Mouse (Mus musculus) limb, embryonic 12.5 days (tissue): ENCODE results near the gene Creb5. TPM values are rescaled to one million over a fixed set of nuclear protein-coding genes. Genes with fewer than 3 reads are reported as not detected.
A peak's percentile ranks its signal among the peaks of the same experiment; 100 is the strongest.

Experiments used
- ATAC-seq: fragments of 200-750 bp; cut with Nextera tagmentation; 2 replicates; pipeline ENCODE4 v1.8.0; 2017; ENCODE audit warnings: low read depth, moderate TSS enrichment; ENCODE audit not compliant: insufficient number of reproducible peaks, insufficient read depth, low FRiP score, low TSS enrichment
- H3K27ac ChIP-seq: fragments of 300-500 bp; sonication (generic); 2 replicates; pipeline ENCODE4 v1.5.1; 2016; ENCODE audit warnings: mild to moderate bottlenecking, moderate library complexity
- H3K27me3 ChIP-seq: fragments of 300-500 bp; sonication (generic); 2 replicates; pipeline ENCODE4 v1.6.1; 2016; ENCODE audit warnings: mild to moderate bottlenecking, moderate library complexity
- H3K36me3 ChIP-seq: fragments of 300-500 bp; sonication (generic); 2 replicates; pipeline ENCODE4 v1.6.1; 2016; ENCODE audit warnings: mild to moderate bottlenecking, moderate library complexity
- H3K4me1 ChIP-seq: fragments of 300-500 bp; sonication (generic); replicated peaks from 2 replicates; pipeline ENCODE4 v1.6.1; 2016
- H3K4me2 ChIP-seq: fragments of 300-500 bp; sonication (generic); 2 replicates; pipeline ENCODE4 v1.6.1; 2016; ENCODE audit warnings: mild to moderate bottlenecking, moderate library complexity
- H3K4me3 ChIP-seq: fragments of 300-500 bp; sonication (generic); replicated peaks from 2 replicates; pipeline ENCODE4 v1.5.1; 2016; ENCODE audit warnings: mild to moderate bottlenecking
- H3K9ac ChIP-seq: fragments of 300-500 bp; sonication (generic); replicated peaks from 2 replicates; pipeline ENCODE4 v1.6.1; 2016; ENCODE audit warnings: mild to moderate bottlenecking, moderate library complexity
- H3K9me3 ChIP-seq: fragments of 300-500 bp; sonication (generic); 2 replicates; pipeline ENCODE4 v1.6.1; 2016; ENCODE audit warnings: mild to moderate bottlenecking, moderate library complexity
- WGBS: fragments of 180-500 bp; shearing (Covaris S2); methylation state at CpG from one replicate; pipeline ENCODE4 v1.1.7; 2016; 5-methylcytosine and 5-hydroxymethylcytosine counted together
- polyA plus RNA-seq: library from polyadenylated mRNA; unstranded; fragments of >200 nt; fragmentation: Nextera tagmentation; extraction: Ambion mirVana; gene quantifications from 2 replicates; pipeline ENCODE4 v1.2.1, GENCODE M21; 2016

Gene Creb5
- polyA plus RNA-seq, 1 experiment from 2014 or later = 84.2 TPM

GRCm38 (mm10) chr6:53461775-53462770 lies 175.0 kb downstream of the Creb5 start:
- Histone ChIP-seq H3K27ac (peak overlapping the region; percentile 84), H3K4me1 (peaks cover 54% of the 10 kb centered on the region), H3K4me3 (no peak overlapping the region), H3K9me3 (no peaks in the 10 kb centered on the region), H3K27me3 (no peaks in the 10 kb centered on the region), H3K9ac (no peak overlapping the region), H3K36me3 (no peaks in the 10 kb centered on the region), H3K4me2 (no peak overlapping the region)
- 48% methylated on average over 12 of the region's 12 CpGs for WGBS
- no peak for ATAC-seq

- Histone ChIP-seq H3K36me3 (no peaks in the 10 kb centered on the region), H3K27me3 (no peaks in the 10 kb centered on the region), H3K9me3 (no peaks in the 10 kb centered on the region), H3K4me1 (peaks cover 50% of the 10 kb centered on the region), H3K27ac (peak overlapping the region; percentile 84), H3K4me3 (no peak overlapping the region), H3K4me2 (no peak overlapping the region), H3K9ac (no peak overlapping the region)
- WGBS = 55% methylated on average over 7 of the region's 7 CpGs
- no peak for ATAC-seq
Observed at GRCm38 (mm10) chr6:53462802-53463201, 175.7 kb downstream of the Creb5 start.

GRCm38 (mm10) chr6:53463261-53463813 lies 176.3 kb downstream of the Creb5 start:
- ATAC-seq = no peak
- Histone ChIP-seq H3K4me2 (no peak overlapping the region), H3K27ac (peak overlapping the region; percentile 84; the same call in 1 of the 2 replicates), H3K27me3 (no peaks in the 10 kb centered on the region), H3K4me1 (peaks cover 45% of the 10 kb centered on the region), H3K9ac (no peak overlapping the region), H3K4me3 (no peak overlapping the region), H3K9me3 (no peaks in the 10 kb centered on the region), H3K36me3 (no peaks in the 10 kb centered on the region)
- 61% methylated on average over 6 of the region's 6 CpGs for WGBS

- no peak overlapping the region for H3K9ac ChIP-seq
- no peak overlapping the region for H3K4me3 ChIP-seq
- H3K36me3 ChIP-seq = no peaks in the 10 kb centered on the region
- peak; percentile 68; the same call in 1 of the 2 replicates for ATAC-seq
- peak overlapping the region; percentile 84 for H3K27ac ChIP-seq
- H3K27me3 ChIP-seq = no peaks in the 10 kb centered on the region
- 14% methylated on average over 4 of the region's 4 CpGs for WGBS
- peaks cover 45% of the 10 kb centered on the region for H3K4me1 ChIP-seq
- H3K9me3 ChIP-seq = no peaks in the 10 kb centered on the region
- H3K4me2 ChIP-seq = 0 out of 2 replicates have a peak overlapping the region, but pooled peaks have one; percentile 19
Observed at GRCm38 (mm10) chr6:53469204-53469603, 182.1 kb downstream of the Creb5 start.

GRCm38 (mm10) chr6:53469703-53470102 lies 182.6 kb downstream of the Creb5 start:
- H3K9ac ChIP-seq = no peak overlapping the region
- peaks cover 45% of the 10 kb centered on the region for H3K4me1 ChIP-seq
- WGBS = 28% methylated on average over 2 of the region's 2 CpGs
- ATAC-seq = peak; percentile 32; the same call in 1 of the 2 replicates
- 0 out of 2 replicates have a peak overlapping the region, but pooled peaks have one; percentile 19 for H3K4me2 ChIP-seq
- no peak overlapping the region for H3K4me3 ChIP-seq
- no peaks in the 10 kb centered on the region for H3K27me3 ChIP-seq
- peak overlapping the region; percentile 81 for H3K27ac ChIP-seq
- H3K36me3 ChIP-seq = no peaks in the 10 kb centered on the region
- H3K9me3 ChIP-seq = no peaks in the 10 kb centered on the region

GRCm38 (mm10) chr6:53470559-53470958 lies 183.5 kb downstream of the Creb5 start:
- ATAC-seq = no peak

GRCm38 (mm10) chr6:53470999-53471591 lies 184.0 kb downstream of the Creb5 start:
- Histone ChIP-seq H3K9me3 (no peaks in the 10 kb centered on the region), H3K9ac (0 out of 2 replicates have a peak overlapping the region, but pooled peaks have one; percentile 18), H3K4me3 (no peak overlapping the region), H3K4me2 (peak overlapping the region; percentile 20), H3K36me3 (no peaks in the 10 kb centered on the region), H3K27ac (peak overlapping the region; percentile 81), H3K27me3 (no peaks in the 10 kb centered on the region), H3K4me1 (peaks cover 45% of the 10 kb centered on the region)
- 23% methylated on average over 9 of the region's 9 CpGs for WGBS
- ATAC-seq = peak; percentile 56; the same call in 1 of the 2 replicates

More at GRCm38 (mm10) chr6:53470559-53470958, 183.5 kb downstream of the Creb5 start:
- Histone ChIP-seq H3K27ac (peak overlapping the region; percentile 81), H3K4me1 (peaks cover 45% of the 10 kb centered on the region), H3K4me3 (no peak overlapping the region), H3K27me3 (no peaks in the 10 kb centered on the region), H3K36me3 (no peaks in the 10 kb centered on the region), H3K9me3 (no peaks in the 10 kb centered on the region), H3K9ac (no peak overlapping the region), H3K4me2 (peak overlapping the region; percentile 20)
- 35% methylated on average over 8 of the region's 8 CpGs for WGBS

GRCm38 (mm10) chr6:53472751-53473150 lies 185.7 kb downstream of the Creb5 start:
- ATAC-seq = no peak
- H3K9me3 ChIP-seq = no peaks in the 10 kb centered on the region
- H3K27ac ChIP-seq = no peak overlapping the region
- no peaks in the 10 kb centered on the region for H3K36me3 ChIP-seq
- H3K4me1 ChIP-seq = peaks cover 45% of the 10 kb centered on the region
- WGBS = 25% methylated on average over 7 of the region's 7 CpGs
- no peak overlapping the region for H3K4me3 ChIP-seq
- no peaks in the 10 kb centered on the region for H3K27me3 ChIP-seq
- no peak overlapping the region for H3K9ac ChIP-seq
- no peak overlapping the region for H3K4me2 ChIP-seq

- peaks cover 12% of the 10 kb centered on the region for H3K4me1 ChIP-seq
- H3K9me3 ChIP-seq = no peaks in the 10 kb centered on the region
- ATAC-seq = no peak
- no peak overlapping the region for H3K27ac ChIP-seq
- no peak overlapping the region for H3K9ac ChIP-seq
- H3K27me3 ChIP-seq = no peaks in the 10 kb centered on the region
- no peak overlapping the region for H3K4me2 ChIP-seq
- no peak overlapping the region for H3K4me3 ChIP-seq
- no peaks in the 10 kb centered on the region for H3K36me3 ChIP-seq
- 89% methylated on average over 5 of the region's 5 CpGs for WGBS
Observed at GRCm38 (mm10) chr6:53477501-53477900, 190.4 kb downstream of the Creb5 start.

- Histone ChIP-seq H3K9ac (no peak overlapping the region), H3K27me3 (no peaks in the 10 kb centered on the region), H3K4me2 (no peak overlapping the region), H3K9me3 (0 out of 2 replicates have a peak, but pooled peaks cover 3% of the 10 kb centered on the region), H3K4me1 (peaks cover 11% of the 10 kb centered on the region), H3K27ac (no peak overlapping the region), H3K4me3 (no peak overlapping the region), H3K36me3 (no peaks in the 10 kb centered on the region)
- WGBS = 93% methylated on average over 6 of the region's 6 CpGs
- ATAC-seq = no peak
Observed at GRCm38 (mm10) chr6:53490917-53491316, 203.8 kb downstream of the Creb5 start.

- no peak overlapping the region for H3K9ac ChIP-seq
- H3K27ac ChIP-seq = no peak overlapping the region
- H3K36me3 ChIP-seq = no peaks in the 10 kb centered on the region
- H3K4me1 ChIP-seq = peaks cover 15% of the 10 kb centered on the region
- H3K4me3 ChIP-seq = no peak overlapping the region
- H3K9me3 ChIP-seq = 0 out of 2 replicates have a peak, but pooled peaks cover 3% of the 10 kb centered on the region
- no peak for ATAC-seq
- no peaks in the 10 kb centered on the region for H3K27me3 ChIP-seq
- WGBS = 88% methylated on average over 4 of the region's 4 CpGs
- no peak overlapping the region for H3K4me2 ChIP-seq
Observed at GRCm38 (mm10) chr6:53491331-53491730, 204.3 kb downstream of the Creb5 start.
